Mouse (Mus musculus) lung, postnatal 4 days (tissue): ENCODE measurements around the gene Def6.
A peak's percentile ranks its signal among the peaks of the same experiment; 100 is the strongest.
"Not testable (repeated sequence)": the region's sequence is repeated elsewhere in the genome, so short reads cannot be mapped to it uniquely, and the experiment has no call there.

Experiments used
- DNase-seq, 2 experiments: peaks; one replicate each; pipeline ENCODE4 v3.0.0; 2021

The Def6 gene

GRCm38 (mm10) chr17:28209457-28210110, 2.0 kb downstream of the Def6 start:
- no peak for DNase-seq

DNA sequence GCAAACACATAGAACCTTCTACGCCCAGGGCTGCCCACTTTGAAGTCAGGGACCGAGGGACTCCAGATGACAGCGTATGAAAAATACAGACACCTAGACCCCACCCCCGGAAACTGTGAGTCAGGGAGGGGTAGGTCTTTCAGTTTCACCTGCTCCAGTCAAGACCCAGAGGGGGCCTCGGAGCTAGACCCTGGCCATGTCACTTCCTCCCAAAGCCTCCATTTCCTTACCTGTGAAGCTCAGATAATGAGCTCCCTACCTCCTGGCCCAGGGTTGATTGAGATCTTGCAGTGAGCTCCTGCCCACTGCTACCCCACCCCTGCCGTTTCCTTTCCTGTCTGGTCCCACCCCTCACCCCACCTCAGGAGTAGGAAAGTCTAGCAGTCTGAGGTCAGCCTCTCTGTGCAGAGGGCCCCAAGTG, 4.4 kb downstream of the Def6 start:
- peak; percentile 41 to 42 for DNase-seq

DNA sequence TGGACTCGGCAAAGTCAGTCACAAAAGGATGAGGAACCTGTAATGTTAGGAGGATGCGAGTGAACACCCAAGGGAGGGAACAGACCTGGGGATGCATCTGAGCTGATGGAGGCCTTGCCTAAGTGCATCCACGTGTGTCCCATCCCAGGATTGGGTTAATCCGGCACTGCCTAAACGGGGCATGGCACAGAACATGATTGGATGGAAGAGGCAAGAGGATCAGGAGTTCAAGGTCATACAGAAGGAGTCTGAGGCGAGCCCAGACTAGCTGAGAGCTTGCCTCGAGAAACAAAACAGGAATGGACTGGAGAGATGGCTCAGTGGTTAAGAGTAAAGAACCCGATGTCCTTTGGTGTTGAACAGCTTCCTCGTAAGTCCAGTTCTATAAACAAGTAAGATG, 4.8 kb downstream of the Def6 start:
- DNase-seq = no peak

- DNase-seq = peak in 1 of 2 experiments; percentile 46
Measured at GRCm38 (mm10) chr17:28213236-28213635, 5.7 kb downstream of the Def6 start.

GRCm38 (mm10) chr17:28216791-28217190, 9.2 kb downstream of the Def6 start:
- DNase-seq = no peak

DNA sequence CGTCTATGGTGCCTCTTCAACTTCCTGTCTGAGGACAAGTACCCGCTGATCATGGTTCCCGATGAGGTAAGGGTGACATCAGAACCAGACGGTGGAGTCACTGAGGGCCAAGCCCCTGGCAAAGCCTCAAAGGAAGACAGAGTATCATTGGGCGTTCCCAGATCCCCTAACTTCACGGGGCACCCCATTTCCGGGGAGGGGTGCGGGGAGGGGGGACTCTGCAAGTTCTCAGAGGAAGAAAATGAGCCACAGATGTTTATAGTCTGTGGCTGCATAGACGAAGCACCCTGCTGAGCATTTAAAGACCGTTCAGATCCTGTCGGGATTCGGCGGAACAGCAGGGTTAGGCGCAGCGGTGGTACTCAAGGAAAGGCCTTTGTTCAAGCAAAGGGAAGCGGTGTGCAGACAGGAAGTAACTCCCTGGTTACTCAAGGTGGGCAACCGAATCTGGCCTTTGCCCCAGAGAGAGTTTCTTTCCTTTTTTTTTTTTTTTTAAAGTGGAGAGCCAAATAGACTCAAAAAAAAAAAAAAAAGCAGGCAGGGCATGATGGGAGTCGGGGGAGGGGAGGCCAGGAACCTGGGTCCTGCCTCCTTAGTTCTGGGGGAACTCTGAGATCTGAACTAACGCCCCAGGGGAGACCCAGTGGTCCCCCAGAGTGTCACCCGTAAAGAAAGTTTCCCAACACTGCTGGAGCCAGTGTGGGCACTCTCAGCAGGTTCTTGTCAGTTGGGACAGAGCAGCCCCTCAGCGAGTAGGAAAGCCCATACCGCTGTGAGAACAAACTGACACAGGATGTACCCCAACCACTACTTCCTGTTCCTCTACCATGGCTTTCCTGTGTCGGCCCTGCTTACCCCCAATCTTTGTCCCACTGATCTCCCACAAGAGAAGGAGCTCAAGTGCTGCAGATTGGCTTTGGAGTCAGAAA, 10.4 kb downstream of the Def6 start:
- peak; percentile 79 for DNase-seq

DNA sequence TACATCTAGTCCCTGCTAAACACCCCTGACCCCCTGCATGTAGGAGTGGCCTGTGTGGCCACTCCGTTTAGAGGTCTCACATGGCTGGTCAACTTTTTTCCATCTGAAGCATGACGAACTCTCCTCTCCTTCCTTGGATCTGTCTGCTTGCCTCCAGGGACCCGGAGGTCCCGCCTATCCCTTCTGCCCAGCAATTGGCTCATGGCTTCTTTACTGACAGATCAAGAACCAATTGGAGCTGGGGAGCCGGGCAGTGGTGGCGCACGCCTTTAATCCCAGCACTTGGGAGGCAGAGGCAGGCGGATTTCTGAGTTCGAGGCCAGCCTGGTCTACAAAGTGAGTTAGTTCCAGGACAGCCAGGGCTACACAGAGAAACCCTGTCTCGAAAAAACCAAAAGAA, 14.9 kb downstream of the Def6 start:
- DNase-seq = not testable (repeated sequence)

- peak; percentile 95 to 96 for DNase-seq
Measured at GRCm38 (mm10) chr17:28223561-28224391, 16.2 kb downstream of the Def6 start.

GRCm38 (mm10) chr17:28224615-28225014, 17.0 kb downstream of the Def6 start:
- no peak for DNase-seq

DNA sequence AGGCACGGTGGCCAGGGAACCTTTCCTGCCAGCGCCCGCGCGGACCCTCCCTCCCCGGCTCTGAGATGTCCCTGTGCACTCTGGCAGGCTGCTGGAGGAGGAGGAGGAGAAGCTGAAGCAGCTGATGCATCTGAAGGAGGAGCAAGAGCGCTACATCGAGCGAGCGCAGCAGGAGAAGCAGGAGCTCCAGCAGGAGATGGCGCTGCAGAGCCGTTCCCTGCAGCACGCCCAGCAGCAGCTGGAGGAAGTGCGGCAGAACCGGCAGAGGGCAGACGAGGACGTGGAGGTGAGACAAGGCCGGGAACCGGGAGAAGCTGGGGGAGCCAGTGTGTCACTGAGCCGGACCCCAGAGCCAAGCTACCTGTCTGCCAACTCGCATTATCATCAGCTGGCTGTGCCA, 18.4 kb downstream of the Def6 start:
- peak; percentile 93 to 95 for DNase-seq

DNA sequence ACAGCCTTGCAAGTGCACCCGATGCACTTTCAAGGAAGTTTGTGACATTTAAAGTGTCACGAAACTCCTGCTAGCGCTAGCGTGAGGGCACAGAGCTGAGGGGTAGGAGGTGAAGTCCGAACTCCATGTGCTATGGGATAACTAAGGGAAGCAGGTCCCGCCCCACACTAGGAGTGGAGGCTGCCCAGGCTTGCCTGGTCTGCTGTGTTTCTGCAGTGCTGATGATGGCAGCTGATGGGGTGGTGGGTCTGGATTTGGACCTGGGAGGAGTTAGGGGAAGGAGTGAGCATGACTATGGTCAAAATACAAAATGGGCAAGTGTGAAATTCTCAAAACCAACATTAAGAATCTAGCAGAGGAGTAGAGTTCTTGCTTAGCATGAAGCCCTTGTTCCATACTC, 22.9 kb downstream of the Def6 start:
- no peak for DNase-seq

- DNase-seq = no peak
Measured at GRCm38 (mm10) chr17:28231026-28231736, 23.6 kb downstream of the Def6 start.

GRCm38 (mm10) chr17:28232475-28233060, 25.0 kb downstream of the Def6 start, which contains the start of gene Ppard:
Gene Ppard, plus strand, starts transcription at chr17:28232700.
- DNase-seq = peak; percentile 97 to 99

GRCm38 (mm10) chr17:28233091-28233731, 25.6 kb downstream of the Def6 start:
- DNase-seq = peak; percentile 56 to 57

DNA sequence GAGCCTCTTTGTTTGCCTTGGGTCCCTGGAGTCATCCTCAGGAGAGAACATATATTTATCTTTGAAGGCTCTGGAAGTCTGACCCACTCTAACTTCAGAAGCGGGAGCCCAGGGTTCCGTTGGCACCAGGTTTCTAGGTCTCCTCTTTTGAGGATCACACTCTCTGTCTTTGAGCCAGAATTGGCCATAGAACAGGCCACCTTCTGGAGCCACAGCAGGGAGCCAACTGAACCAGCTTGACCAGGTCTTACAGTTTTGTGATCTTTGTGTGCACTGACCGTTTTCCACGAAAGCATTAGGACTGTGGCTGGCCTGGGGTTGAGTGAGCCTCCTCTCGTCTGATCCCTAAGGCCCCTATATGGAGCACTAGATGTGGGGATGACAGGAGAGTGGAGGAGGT, 27.1 kb downstream of the Def6 start:
- no peak for DNase-seq

DNA sequence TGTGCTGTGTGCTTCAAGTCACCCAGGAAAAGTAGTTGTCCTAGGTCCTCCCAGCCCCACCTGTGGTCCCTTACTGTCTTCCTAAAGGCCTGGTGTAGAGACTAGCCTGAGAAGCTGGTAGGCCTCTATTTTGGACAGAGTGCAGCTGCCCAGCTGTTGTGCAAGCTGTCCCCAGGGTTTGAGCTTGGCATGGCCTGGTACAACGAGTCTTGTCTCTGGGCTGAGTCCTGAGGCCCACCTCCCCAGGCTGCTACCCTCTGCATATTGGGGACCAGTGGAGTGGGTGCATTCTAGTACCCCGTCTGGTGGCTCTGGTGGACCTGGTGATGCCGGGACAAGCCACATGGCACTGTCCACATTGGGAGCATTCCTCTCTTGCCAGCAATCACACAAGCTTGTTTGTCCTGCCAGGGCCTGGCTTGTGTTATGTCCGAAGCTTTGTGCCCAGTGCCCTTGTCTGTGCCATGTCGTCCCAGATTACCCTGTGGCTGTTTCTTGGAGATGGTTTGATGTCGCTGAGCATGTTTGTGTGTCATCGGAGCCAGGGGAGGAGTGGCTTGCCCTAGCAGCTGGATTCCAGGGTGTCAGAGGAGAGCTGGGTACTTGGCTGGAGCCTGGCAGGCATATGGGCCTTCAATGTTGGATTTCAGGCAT, 28.5 kb downstream of the Def6 start:
- no peak for DNase-seq

- DNase-seq = no peak
Measured at GRCm38 (mm10) chr17:28236636-28237015, 29.0 kb downstream of the Def6 start.

DNA sequence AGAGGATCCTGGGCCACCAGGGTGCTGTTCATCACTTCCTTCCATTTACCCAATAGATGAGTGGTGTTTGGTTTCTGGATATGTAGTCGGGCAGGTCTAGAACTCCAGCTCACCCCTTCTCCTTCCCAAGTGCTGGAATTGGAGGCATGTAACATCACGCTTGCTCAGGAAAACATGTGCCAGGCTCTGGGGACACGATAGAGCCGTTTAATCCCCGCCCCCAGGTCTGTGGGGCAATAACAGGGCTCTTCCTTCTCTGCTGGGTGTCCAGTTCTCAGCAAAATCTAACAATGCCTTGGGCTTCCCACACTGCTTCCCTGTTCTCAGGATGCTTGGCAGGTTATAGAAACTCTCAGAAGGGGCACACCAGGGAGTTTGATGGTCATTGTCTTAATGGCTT, 29.8 kb downstream of the Def6 start:
- DNase-seq = no peak

- no peak for DNase-seq
Measured at GRCm38 (mm10) chr17:28237874-28238273, 30.3 kb downstream of the Def6 start.

DNA sequence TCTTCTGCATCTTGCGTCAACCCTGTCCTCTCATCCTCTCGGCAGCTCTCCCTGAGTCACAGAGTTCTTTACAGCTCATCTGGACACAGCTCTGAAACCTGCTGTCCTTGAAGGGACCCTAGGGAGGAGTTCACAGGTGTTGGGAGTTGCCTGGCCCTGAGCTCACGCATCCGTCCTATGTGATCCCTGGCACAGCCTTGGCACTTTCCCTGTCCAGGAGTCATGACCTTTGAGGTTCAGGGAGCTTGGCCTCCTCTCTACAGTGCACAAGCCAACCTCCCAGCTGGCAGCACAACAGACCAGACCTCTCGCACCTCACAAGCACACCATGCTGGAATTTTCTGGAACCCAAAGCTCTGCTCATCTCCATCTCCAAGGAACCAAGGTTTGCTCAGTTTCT, 33.3 kb downstream of the Def6 start:
- DNase-seq = no peak

- peak; percentile 68 to 82 for DNase-seq
Measured at GRCm38 (mm10) chr17:28242296-28242695, 34.7 kb downstream of the Def6 start.
